Mouse (Mus musculus) forebrain, embryonic 11.5 days (tissue): ENCODE results near the gene Cbfa2t2. TPM values are rescaled to one million over a fixed set of nuclear protein-coding genes. Genes with fewer than 3 reads are reported as not detected.

Experiments used
- ATAC-seq: fragments of 200-750 bp; cut with Nextera tagmentation; replicated peaks from 2 replicates; pipeline ENCODE4 v1.8.0; 2017; ENCODE audit warnings: moderate TSS enrichment; ENCODE audit not compliant: low FRiP score
- DNase-seq: peaks from one replicate; pipeline ENCODE4 v3.0.0-alpha.2; 2017; ENCODE audit warnings: low spot score
- H3K27ac ChIP-seq: fragments of 300-500 bp; sonication (generic); 2 replicates; pipeline ENCODE4 v1.5.1; 2014; ENCODE audit warnings: low read depth, low read length
- H3K27me3 ChIP-seq: fragments of 300-500 bp; sonication (generic); 2 replicates; pipeline ENCODE4 v1.6.1; 2014; ENCODE audit warnings: mild to moderate bottlenecking, low read length, mixed read lengths; ENCODE audit not compliant: control insufficient read depth, insufficient read depth
- H3K36me3 ChIP-seq: fragments of 300-500 bp; sonication (generic); 2 replicates; pipeline ENCODE4 v1.6.1; 2014; ENCODE audit warnings: mild to moderate bottlenecking, low read length, moderate library complexity, mixed read lengths; ENCODE audit not compliant: control insufficient read depth, insufficient read depth
- H3K4me1 ChIP-seq: fragments of 300-500 bp; sonication (generic); replicated peaks from 2 replicates; pipeline ENCODE4 v1.6.1; 2014; ENCODE audit warnings: low read length, mixed read lengths; ENCODE audit not compliant: control insufficient read depth, insufficient read depth
- H3K4me2 ChIP-seq: fragments of 300-500 bp; sonication (generic); 2 replicates; pipeline ENCODE4 v1.6.1; 2014; ENCODE audit warnings: low read depth, mild to moderate bottlenecking, low read length, moderate library complexity, mixed read lengths; ENCODE audit not compliant: severe bottlenecking
- H3K4me3 ChIP-seq: fragments of 300-500 bp; sonication (generic); 2 replicates; pipeline ENCODE4 v1.5.1; 2014; ENCODE audit warnings: low read depth, low read length
- H3K9ac ChIP-seq: fragments of 300-500 bp; sonication (generic); 2 replicates; pipeline ENCODE4 v1.6.1; 2014; ENCODE audit warnings: low read length
- H3K9me3 ChIP-seq: fragments of 300-500 bp; sonication (generic); 2 replicates; pipeline ENCODE4 v1.6.1; 2016; ENCODE audit warnings: low read length, mixed read lengths; ENCODE audit not compliant: control insufficient read depth
- WGBS: fragments of 180-500 bp; shearing (Covaris S2); extraction: QIAGEN DNeasy Blood & Tissue Kit; methylation state at CpG from one replicate; pipeline ENCODE4 v1.1.7; 2014; 5-methylcytosine and 5-hydroxymethylcytosine counted together
- polyA plus RNA-seq: library from polyadenylated mRNA; unstranded; fragments of >200 nt; fragmentation: Nextera tagmentation; extraction: Ambion mirVana; gene quantifications from 2 replicates; pipeline ENCODE4 v1.2.1, GENCODE M21; 2014

The Cbfa2t2 gene
- polyA plus RNA-seq: 69.4 and 71.6 TPM in 2 replicates

GRCm38 (mm10) chr2:154436458-154437190 lies at the start of gene Cbfa2t2:
TSS of gene Cbfa2t2 (plus strand) at chr2:154436481.
- H3K27me3 ChIP-seq: no peaks in the 10 kb centered on the region
- peak within 1 kb of the TSS; percentile 88 for H3K4me3 ChIP-seq
- H3K9me3 ChIP-seq: no peaks in the 10 kb centered on the region
- peak within 1 kb of the TSS; percentile 87 for H3K27ac ChIP-seq
- ATAC-seq (peak; percentile 87), DNase-seq (no peak)
- under 1% methylated on average over 60 of the region's 70 CpGs for WGBS
- H3K4me2 ChIP-seq: peak within 1 kb of the TSS; percentile 63
- H3K36me3 ChIP-seq: no peaks in the 10 kb centered on the region
- peak within 1 kb of the TSS; percentile 96 for H3K9ac ChIP-seq
- peaks cover 5% of the 10 kb centered on the region; the same call in 1 of the 2 replicates for H3K4me1 ChIP-seq

GRCm38 (mm10) chr2:154390180-154390964 lies 45.9 kb upstream of the Cbfa2t2 start:
- Histone ChIP-seq H3K9ac (no peak overlapping the region), H3K4me1 (no peaks in the 10 kb centered on the region), H3K27ac (no peak overlapping the region), H3K4me2 (no peak overlapping the region), H3K4me3 (no peak overlapping the region), H3K9me3 (no peaks in the 10 kb centered on the region), H3K36me3 (no peaks in the 10 kb centered on the region), H3K27me3 (no peaks in the 10 kb centered on the region)
- DNase-seq (peak; percentile 52), ATAC-seq (no peak)
- WGBS: 88% methylated on average over 11 of the region's 11 CpGs

- H3K36me3 ChIP-seq: no peaks in the 10 kb centered on the region
- ATAC-seq (no peak), DNase-seq (no peak)
- 85% methylated on average over 3 of the region's 3 CpGs for WGBS
- H3K9me3 ChIP-seq: no peaks in the 10 kb centered on the region
- H3K4me1 ChIP-seq: no peaks in the 10 kb centered on the region
- no peaks in the 10 kb centered on the region for H3K27me3 ChIP-seq
- no peak overlapping the region for H3K27ac ChIP-seq
- no peak overlapping the region for H3K4me3 ChIP-seq
- H3K4me2 ChIP-seq: no peak overlapping the region
- H3K9ac ChIP-seq: no peak overlapping the region
These were observed 41.7 kb upstream of the Cbfa2t2 start for GRCm38 (mm10) chr2:154394602-154395001.

GRCm38 (mm10) chr2:154396529-154396928 lies 39.8 kb upstream of the Cbfa2t2 start:
- no peak overlapping the region for H3K9ac ChIP-seq
- 88% methylated on average over 2 of the region's 2 CpGs for WGBS
- no peak for DNase-seq
- no peak overlapping the region for H3K27ac ChIP-seq
- no peak for ATAC-seq
- no peaks in the 10 kb centered on the region for H3K36me3 ChIP-seq
- no peaks in the 10 kb centered on the region for H3K27me3 ChIP-seq
- no peak overlapping the region for H3K4me3 ChIP-seq
- H3K4me1 ChIP-seq: no peaks in the 10 kb centered on the region
- H3K9me3 ChIP-seq: no peaks in the 10 kb centered on the region
- no peak overlapping the region for H3K4me2 ChIP-seq

GRCm38 (mm10) chr2:154398267-154398666 lies 38.0 kb upstream of the Cbfa2t2 start:
- no peak overlapping the region for H3K9ac ChIP-seq
- 87% methylated on average over 7 of the region's 7 CpGs for WGBS
- no peaks in the 10 kb centered on the region for H3K9me3 ChIP-seq
- H3K36me3 ChIP-seq: no peaks in the 10 kb centered on the region
- no peaks in the 10 kb centered on the region for H3K27me3 ChIP-seq
- no peaks in the 10 kb centered on the region for H3K4me1 ChIP-seq
- H3K4me2 ChIP-seq: no peak overlapping the region
- no peak overlapping the region for H3K27ac ChIP-seq
- ATAC-seq (no peak), DNase-seq (no peak)
- H3K4me3 ChIP-seq: no peak overlapping the region

- Histone ChIP-seq H3K27me3 (no peaks in the 10 kb centered on the region), H3K4me3 (no peak overlapping the region), H3K27ac (no peak overlapping the region), H3K4me2 (no peak overlapping the region), H3K4me1 (no peaks in the 10 kb centered on the region), H3K9ac (no peak overlapping the region), H3K36me3 (no peaks in the 10 kb centered on the region), H3K9me3 (no peaks in the 10 kb centered on the region)
- WGBS: 82% methylated on average over 2 of the region's 2 CpGs
- DNase-seq: no peak
- no peak for ATAC-seq
These were observed 37.0 kb upstream of the Cbfa2t2 start for GRCm38 (mm10) chr2:154399325-154399724.

- Histone ChIP-seq H3K27ac (no peak overlapping the region), H3K4me1 (no peaks in the 10 kb centered on the region; the same call in 1 of the 2 replicates), H3K4me2 (no peak overlapping the region), H3K9ac (no peak overlapping the region), H3K36me3 (no peaks in the 10 kb centered on the region), H3K4me3 (no peak overlapping the region), H3K9me3 (no peaks in the 10 kb centered on the region), H3K27me3 (peaks cover 3% of the 10 kb centered on the region; the same call in 1 of the 2 replicates)
- ATAC-seq (no peak), DNase-seq (no peak)
- WGBS: 65% methylated on average over 1 of the region's 1 CpGs
These were observed 34.3 kb upstream of the Cbfa2t2 start for GRCm38 (mm10) chr2:154401976-154402375.

GRCm38 (mm10) chr2:154402811-154403210 lies 33.5 kb upstream of the Cbfa2t2 start:
- no peak for ATAC-seq
- H3K9me3 ChIP-seq: no peaks in the 10 kb centered on the region
- H3K4me3 ChIP-seq: no peak overlapping the region
- WGBS: 60% methylated on average over 7 of the region's 7 CpGs
- H3K4me1 ChIP-seq: no peaks in the 10 kb centered on the region; the same call in 1 of the 2 replicates
- no peak overlapping the region for H3K27ac ChIP-seq
- no peak overlapping the region for H3K9ac ChIP-seq
- H3K4me2 ChIP-seq: no peak overlapping the region
- H3K27me3 ChIP-seq: peaks cover 6% of the 10 kb centered on the region; the same call in 1 of the 2 replicates
- no peaks in the 10 kb centered on the region for H3K36me3 ChIP-seq
- no peak for DNase-seq
